9 mouse cellular contexts compared by ENCODE assay signal in the genomic region with DNA sequence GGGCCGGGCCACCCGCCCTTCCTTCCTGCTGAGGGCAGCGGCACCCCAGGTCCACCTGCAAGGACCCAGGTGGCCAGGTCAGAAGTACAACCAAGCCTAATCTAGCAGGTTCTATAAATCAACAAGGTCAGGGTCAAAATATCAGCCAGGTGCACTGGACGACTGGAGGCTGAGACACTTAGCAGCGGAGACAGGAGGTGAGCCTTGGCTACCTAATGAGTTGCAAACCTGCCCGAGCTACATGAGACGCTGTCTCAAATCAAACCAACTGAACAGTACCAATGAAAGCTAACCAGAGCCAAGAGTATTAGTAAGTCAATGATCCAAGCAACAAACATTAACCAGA. TPM values are rescaled to one million over a fixed set of nuclear protein-coding genes. Genes with fewer than 3 reads are reported as not detected.
DNase-seq lines count a peak whose midpoint lies in the region; ATAC-seq and TF ChIP-seq lines count a peak whose summit lies in the region.
"Had no signal": no experiment of that assay in that cellular context is flagged by ENCODE, and none has a peak within 500 bp of the region (broad histone marks: within the 10 kb centered on the region; RNA-seq: fewer than 3 reads in every experiment).

No protein-coding gene starts in this region.

- H3K79me2 ChIP-seq in macrophage (ENCODE audit: inconsistent target), result peaks cover 18% of the 10 kb centered on the region

- H3K36me3 ChIP-seq in kidney, adult 2 months (ENCODE audit: control insufficient read depth, insufficient read depth, low read length), result no peaks in the 10 kb centered on the region
- H3K36me3 ChIP-seq in hindbrain, embryonic 11.5 days (ENCODE audit: control insufficient read depth, insufficient read depth, low read length), result no peaks in the 10 kb centered on the region
- H3K36me3 ChIP-seq in macrophage (ENCODE audit: inconsistent target), result no peaks in the 10 kb centered on the region

- H3K9me3 ChIP-seq in hindbrain, embryonic 11.5 days (ENCODE audit: control insufficient read depth, low read length), result no peaks in the 10 kb centered on the region

- WGBS in kidney, adult 2 months, result 12% methylated on average over 7 of the region's 7 CpGs
- WGBS in bone marrow, adult 2 months, result 20% methylated on average over 7 of the region's 7 CpGs
- 25% methylated on average over 7 of the region's 7 CpGs for WGBS in hindbrain, embryonic 11.5 days
- 39% methylated on average over 7 of the region's 7 CpGs for WGBS in macrophage (ENCODE audit: missing documents)

- ATAC-seq in hindbrain, embryonic 11.5 days (ENCODE audit: low FRiP score), result no peak

- no peaks in the 10 kb centered on the region for H3K27me3 ChIP-seq in kidney, adult 2 months (replicated peaks; ENCODE audit: control insufficient read depth, insufficient read depth, low read length)
- peaks cover 45% of the 10 kb centered on the region for H3K27me3 ChIP-seq in hindbrain, embryonic 11.5 days (ENCODE audit: control insufficient read depth, insufficient read depth, low read length)

- no peak for TF ChIP-seq CTCF in kidney, adult 2 months (conservative IDR thresholded peaks at IDR 0.05; ENCODE audit: insufficient read depth, insufficient read length, low read depth, low read length)
- TF ChIP-seq CTCF in bone marrow, adult 2 months (IDR thresholded peaks at IDR 0.05; ENCODE audit: control insufficient read depth, insufficient read depth, low read length), result no peak

- peak overlapping the region; percentile 34; the same call in 1 of the 2 replicates for H3K9ac ChIP-seq in hindbrain, embryonic 11.5 days (ENCODE audit: low read depth, low read length)

- no peak for TF ChIP-seq POLR2A in kidney, adult 2 months (IDR thresholded peaks at IDR 0.05; ENCODE audit: low read depth, low read length)
- TF ChIP-seq POLR2A in bone marrow, adult 2 months (IDR thresholded peaks at IDR 0.05; ENCODE audit: borderline replicate concordance, control insufficient read depth, low read depth, low read length), result no peak

- H3K4me1 ChIP-seq in kidney, adult 2 months (ENCODE audit: control insufficient read depth, insufficient read depth, low read length), result peaks cover 11% of the 10 kb centered on the region; the same call in 1 of the 2 replicates
- H3K4me1 ChIP-seq in bone marrow, adult 2 months (ENCODE audit: control insufficient read depth, insufficient read depth, low read length), result peaks cover 1% of the 10 kb centered on the region; the same call in 1 of the 2 replicates
- H3K4me1 ChIP-seq in hindbrain, embryonic 11.5 days (replicated peaks; ENCODE audit: control insufficient read depth, insufficient read depth, low read length), result peaks cover 9% of the 10 kb centered on the region

- H3K4me2 ChIP-seq in hindbrain, embryonic 11.5 days (replicated peaks; ENCODE audit: low read depth, low read length), result peak overlapping the region; percentile 58

- H3K27ac ChIP-seq in kidney, adult 2 months (ENCODE audit: insufficient read depth, low read depth, low read length), result peak overlapping the region; percentile 57
- H3K27ac ChIP-seq in bone marrow, adult 2 months (ENCODE audit: control insufficient read depth, insufficient read depth, low read depth, low read length, poor library complexity), result peak overlapping the region; percentile 96
- H3K27ac ChIP-seq in hindbrain, embryonic 11.5 days (ENCODE audit: low read depth, low read length), result no peak overlapping the region
- peak overlapping the region; percentile 92 for H3K27ac ChIP-seq in macrophage

- DNase-seq in kidney, adult 2 months, result no peak
- no peak for DNase-seq in kidney, adult 18-20 months
- DNase-seq in hindbrain, embryonic 11.5 days (ENCODE audit: low spot score), result no peak
- DNase-seq in frontal cortex, postnatal 10 days (ENCODE audit: low spot score in 2 of 2), result no peak
- no peak for DNase-seq in embryo, embryonic 9.5 days (ENCODE audit: extremely low spot score)
- DNase-seq in left cerebral cortex, adult 18-20 months (ENCODE audit: low spot score in 2 of 2), result no peak

- peak overlapping the region; percentile 52; the same call in 1 of the 2 replicates for H3K4me3 ChIP-seq in kidney, adult 2 months (ENCODE audit: insufficient read depth, low read depth, low read length)
- H3K4me3 ChIP-seq in bone marrow, adult 2 months (replicated peaks; ENCODE audit: control insufficient read depth, low read depth, low read length), result peak overlapping the region; percentile 10
- H3K4me3 ChIP-seq in hindbrain, embryonic 11.5 days (ENCODE audit: low read depth, low read length), result peak overlapping the region; percentile 30
- no peak overlapping the region for H3K4me3 ChIP-seq in macrophage (ENCODE audit: inconsistent target)
- H3K4me3 ChIP-seq: myocyte had no signal

RNA-seq across cellular contexts. Expression of gene Sh2b3, which starts 1.7 kb away (rescaled TPM):
- polyA plus RNA-seq in kidney, adult 2 months (2012; rRNA removed), result 19.7 and 20.8 TPM in 2 replicates
- 17.1 and 36.8 TPM in 2 replicates for polyA plus RNA-seq in bone marrow, adult 2 months (2011; ENCODE audit: insufficient read depth, insufficient read length, low replicate concordance, missing spikeins)
- 8.4 and 9.6 TPM in 2 replicates for polyA plus RNA-seq in hindbrain, embryonic 11.5 days (2014; fragmentation: Nextera tagmentation; extraction: Ambion mirVana)
- 100 to 1,000 TPM in 1 of 26 experiments, 10 to 100 TPM in 25; 32.2 to 111 (median 70.7) TPM for total RNA-seq in macrophage (2018; cell fraction: chromatin; rRNA removed)
- 10 to 100 TPM; 29.7 to 65.3 (median 45.4) TPM for total RNA-seq in macrophage (2018; cell fraction: cytosol; rRNA removed)
- total RNA-seq in macrophage (2018; cell fraction: nucleus; rRNA removed), result 100 to 1,000 TPM in 4 of 26 experiments, 10 to 100 TPM in 22; 39.5 to 128 (median 64.9) TPM
- 36.0 to 49.5 TPM (median 47.2 TPM) in 3 replicates for polyA plus RNA-seq in macrophage (2018)
- 10 to 100 TPM; 24.3 to 26.4 TPM for total RNA-seq in left cerebral cortex, adult 18-20 months (2021)

RNA-seq across cellular contexts. Expression of gene Pheta1, which starts 9.7 kb away (rescaled TPM):
- polyA plus RNA-seq in kidney, adult 2 months (2012; rRNA removed), result 19.1 and 23.4 TPM in 2 replicates
- 2.6 and 6.7 TPM in 2 replicates for polyA plus RNA-seq in bone marrow, adult 2 months (2011; ENCODE audit: insufficient read depth, insufficient read length, low replicate concordance, missing spikeins)
- polyA plus RNA-seq in hindbrain, embryonic 11.5 days (2014; fragmentation: Nextera tagmentation; extraction: Ambion mirVana), result 27.0 and 29.3 TPM in 2 replicates
- total RNA-seq in macrophage (2018; cell fraction: chromatin; rRNA removed), result 10 to 100 TPM in 6 of 26 experiments, 1 to 10 TPM in 20; 2.0 to 20.7 (median 7.2) TPM
- 1 to 10 TPM; 1.7 to 6.5 (median 3.9) TPM for total RNA-seq in macrophage (2018; cell fraction: cytosol; rRNA removed)
- 10 to 100 TPM in 4 of 26 experiments, 1 to 10 TPM in 22; 2.3 to 11.9 (median 6.9) TPM for total RNA-seq in macrophage (2018; cell fraction: nucleus; rRNA removed)
- polyA plus RNA-seq in macrophage (2018), result 0.86 to 5.2 TPM (median 3.8 TPM) in 3 replicates
- total RNA-seq in left cerebral cortex, adult 18-20 months (2021), result 10 to 100 TPM in 1 of 2 experiments, 1 to 10 TPM in 1; 9.8 to 10.1 TPM
